Mouse (Mus musculus): ENCODE measurements around the gene Scly.
A peak's percentile ranks its signal among the peaks of the same experiment; 100 is the strongest.

Scly gene

GRCm38 (mm10) chr1:91365816-91366214 is 67.7 kb downstream of the Scly start:
- DNase-seq, result no peak

- peak; percentile 78 to 79 for DNase-seq
These were observed 68.3 kb downstream of the Scly start, which contains the start of gene Erfe for GRCm38 (mm10) chr1:91366215-91367108. TSS of gene Erfe (plus strand) at chr1:91366430.

DNA sequence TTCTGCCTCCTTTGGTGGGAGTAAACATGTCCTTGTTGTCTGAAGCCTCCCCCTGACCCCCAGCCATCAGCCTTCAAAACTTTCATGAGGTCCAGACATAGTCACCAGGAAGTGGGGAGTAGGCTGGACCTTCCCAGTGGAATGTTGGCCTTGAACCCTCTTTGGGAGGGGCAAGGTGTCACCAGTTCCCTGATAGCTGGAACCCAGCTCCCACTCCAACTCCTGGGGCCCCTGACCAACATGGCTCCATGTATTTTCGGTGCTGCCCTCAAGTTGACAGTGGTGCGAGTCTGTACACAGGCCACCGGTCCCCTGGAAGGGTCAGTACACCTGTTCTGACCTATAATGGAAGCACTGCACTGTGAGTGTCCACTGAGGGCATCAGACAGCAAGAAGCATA is 69.2 kb downstream of the Scly start:
- DNase-seq, result no peak

DNA sequence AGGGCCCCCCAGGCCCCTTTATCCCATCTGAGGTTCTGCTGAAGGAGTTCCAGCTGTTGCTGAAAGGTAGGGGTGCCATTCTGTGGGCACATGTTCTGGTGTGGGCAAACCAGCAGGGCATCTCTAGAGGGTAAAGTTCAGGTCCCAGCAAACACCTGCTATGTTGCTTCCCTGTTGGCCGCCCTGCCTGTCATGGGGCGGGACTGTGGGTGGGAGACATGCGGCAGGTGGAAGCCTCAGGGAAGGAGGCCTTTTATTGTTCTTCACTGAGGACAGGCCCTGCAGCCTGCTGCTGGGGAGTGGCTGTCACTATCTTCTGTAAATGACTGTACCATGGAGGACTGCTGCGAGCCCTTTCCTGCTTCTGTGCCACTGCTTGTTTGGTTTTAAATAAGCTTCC is 71.3 kb downstream of the Scly start:
- no peak for DNase-seq

DNA sequence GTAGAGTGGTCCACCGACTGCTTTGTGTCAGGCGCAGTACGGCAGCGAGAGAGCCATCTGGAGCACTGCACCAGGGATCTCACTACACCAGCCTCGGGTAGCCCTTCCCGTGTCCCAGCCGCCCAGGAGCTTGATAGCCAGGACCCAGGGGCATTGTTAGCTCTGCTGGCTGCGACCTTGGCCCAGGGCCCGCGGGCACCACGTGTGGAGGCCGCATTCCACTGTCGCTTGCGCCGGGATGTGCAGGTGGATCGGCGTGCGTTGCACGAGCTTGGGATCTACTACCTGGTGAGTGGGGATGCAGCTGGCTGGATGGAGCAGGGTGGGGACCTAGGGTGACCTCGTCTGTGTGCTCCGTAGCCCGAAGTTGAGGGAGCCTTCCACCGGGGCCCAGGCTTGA is 71.9 kb downstream of the Scly start:
- no peak for DNase-seq
